Mouse (Mus musculus) adrenal gland, postnatal 36 days (tissue): ENCODE results near the gene Ech1. TPM values are rescaled to one million over a fixed set of nuclear protein-coding genes. Genes with fewer than 3 reads are reported as not detected.

Experiments used
- total RNA-seq, 2 experiments: library from RNA; stranded (reverse); gene quantifications; 2 replicates each; pipeline ENCODE4 v1.2.3; 2021

The Ech1 gene
- total RNA-seq, 2 experiments from 2014 or later = 543 to 577 TPM

Other genes starting within 250 kb of the Ech1 start
- 10 to 100 TPM; 62.5 to 69.8 TPM for gene Samd4b, start 227.1 kb upstream of the Ech1 start, total RNA-seq
- gene Pak4, start 227.0 kb upstream of the Ech1 start, total RNA-seq = 10 to 100 TPM; 28.0 to 30.0 TPM
- not detected for gene Acp7, start 193.9 kb upstream of the Ech1 start, total RNA-seq
- 1 to 10 TPM in 1 of 2 experiments, under 1 TPM in 1; 0.86 to 1.6 TPM for gene Fbxo27, start 132.4 kb upstream of the Ech1 start, total RNA-seq
- gene Fbxo17, start 108.4 kb upstream of the Ech1 start, total RNA-seq = 1 to 10 TPM; 2.2 to 3.5 TPM
- gene Mrps12, start 83.4 kb upstream of the Ech1 start, total RNA-seq = 10 to 100 TPM; 81.4 to 86.2 TPM
- 10 to 100 TPM; 18.5 to 18.8 TPM for gene Sars2, start 83.2 kb upstream of the Ech1 start, total RNA-seq
- gene Ccer2, start 69.0 kb upstream of the Ech1 start, total RNA-seq = not detected
- gene Sirt2, start 58.5 kb upstream of the Ech1 start, total RNA-seq = 10 to 100 TPM; 73.7 to 82.5 TPM
- gene Nfkbib, start 57.7 kb upstream of the Ech1 start, total RNA-seq = 10 to 100 TPM; 44.1 to 49.2 TPM
- gene Rinl, start 36.2 kb upstream of the Ech1 start, total RNA-seq = 1 to 10 TPM; 2.5 to 2.8 TPM
- gene Hnrnpl, start 16.7 kb upstream of the Ech1 start, total RNA-seq = 100 to 1,000 TPM; 415 to 420 TPM
- 10 to 100 TPM; 11.3 to 12.7 TPM for gene Lgals4, start 8.6 kb downstream of the Ech1 start, total RNA-seq
- under 1 TPM; 0.72 to 0.86 TPM for gene Lgals7, start 38.6 kb downstream of the Ech1 start, total RNA-seq
- gene Capn12, start 56.2 kb downstream of the Ech1 start, total RNA-seq = under 1 TPM; 0.30 to 0.33 TPM
- 100 to 1,000 TPM; 193 to 252 TPM for gene Actn4, start 137.1 kb downstream of the Ech1 start, total RNA-seq
- gene Eif3k, start 156.6 kb downstream of the Ech1 start, total RNA-seq = 100 to 1,000 TPM; 241 to 264 TPM
- gene Map4k1, start 156.8 kb downstream of the Ech1 start, total RNA-seq = 1 to 10 TPM; 1.1 to 1.7 TPM